Mouse (Mus musculus) lung, postnatal 25 days (tissue): ENCODE measurements around the gene Fhit.
A peak's percentile ranks its signal among the peaks of the same experiment; 100 is the strongest.

Experiments
- DNase-seq: peaks from one replicate; pipeline ENCODE4 v3.0.0; 2022; ENCODE audit warnings: low spot score

The Fhit gene

GRCm38 (mm10) chr14:9688664-9689257, 1473.1 kb downstream of the Fhit start:
- DNase-seq = no peak

- DNase-seq = no peak
Measured at GRCm38 (mm10) chr14:9684362-9684761, 1477.5 kb downstream of the Fhit start.

- DNase-seq = peak; percentile 1
Measured at GRCm38 (mm10) chr14:9672728-9673127, 1489.1 kb downstream of the Fhit start.

DNA sequence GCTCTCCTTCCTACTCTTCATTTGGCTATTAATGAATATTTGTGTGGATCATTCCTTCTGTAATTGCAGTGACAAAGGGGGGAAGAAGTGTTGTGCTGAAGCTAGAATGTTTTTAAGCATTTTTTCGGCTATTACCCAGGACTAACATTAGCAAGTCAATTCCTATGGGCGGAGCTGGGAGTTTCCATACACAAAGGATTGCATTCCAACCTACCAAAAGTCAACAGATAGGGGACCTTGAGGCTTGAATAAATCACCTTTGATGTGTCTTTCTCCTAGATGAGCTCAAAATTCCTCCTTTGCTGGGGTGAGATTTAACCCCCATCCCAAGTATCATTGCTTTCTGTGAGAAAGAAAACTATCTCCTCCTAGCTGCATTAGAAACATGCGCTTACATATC, 1490.1 kb downstream of the Fhit start:
- DNase-seq = no peak

- DNase-seq = no peak
Measured at GRCm38 (mm10) chr14:9669766-9670165, 1492.1 kb downstream of the Fhit start.

- no peak for DNase-seq
Measured at GRCm38 (mm10) chr14:9658445-9658844, 1503.4 kb downstream of the Fhit start.

GRCm38 (mm10) chr14:9651417-9651816, 1510.4 kb downstream of the Fhit start:
- DNase-seq = no peak

DNA sequence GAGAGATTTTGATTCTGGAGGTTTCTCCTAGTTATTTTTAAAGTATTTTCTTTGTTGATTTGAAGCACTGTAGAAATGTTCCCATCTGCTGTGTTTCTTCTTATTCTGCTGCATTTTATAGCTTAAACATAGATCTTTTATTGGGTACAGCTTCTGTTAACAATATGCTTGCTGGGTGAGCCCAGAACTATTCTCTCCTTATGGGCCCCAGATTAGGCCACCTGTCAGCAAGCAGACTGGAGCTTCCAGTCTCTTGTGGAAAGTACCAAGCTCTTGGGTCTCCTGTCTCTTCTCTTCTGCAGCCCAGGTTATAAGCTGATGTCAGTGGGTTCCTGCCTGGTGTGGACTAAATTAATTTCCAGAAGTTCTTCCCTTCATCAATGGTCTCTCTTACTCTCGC, 1513.4 kb downstream of the Fhit start:
- DNase-seq = no peak

- no peak for DNase-seq
Measured at GRCm38 (mm10) chr14:9646233-9646632, 1515.6 kb downstream of the Fhit start.

GRCm38 (mm10) chr14:9644216-9645166, 1517.3 kb downstream of the Fhit start:
- DNase-seq = no peak

GRCm38 (mm10) chr14:9643700-9644099, 1518.1 kb downstream of the Fhit start:
- DNase-seq = no peak

DNA sequence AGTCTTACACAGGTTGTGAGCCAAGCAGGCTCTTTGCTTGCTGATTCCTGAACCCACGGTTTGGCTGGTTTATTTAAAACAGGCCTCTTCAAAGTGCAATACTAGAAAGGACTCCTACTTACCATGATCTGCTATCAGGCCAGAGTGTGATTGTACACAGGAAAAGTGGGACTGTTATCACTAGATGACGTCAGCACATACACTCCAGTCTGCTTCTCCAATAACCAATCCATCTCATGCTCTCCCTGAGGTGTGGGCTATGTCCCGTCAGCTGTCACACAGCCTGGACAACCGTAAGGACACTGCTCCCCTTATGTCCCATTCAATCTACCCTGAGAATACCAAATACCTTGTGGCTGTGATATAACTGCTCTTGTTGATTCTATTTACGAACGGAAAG, 1519.2 kb downstream of the Fhit start:
- DNase-seq = no peak

GRCm38 (mm10) chr14:9642068-9642467, 1519.8 kb downstream of the Fhit start:
- no peak for DNase-seq

DNA sequence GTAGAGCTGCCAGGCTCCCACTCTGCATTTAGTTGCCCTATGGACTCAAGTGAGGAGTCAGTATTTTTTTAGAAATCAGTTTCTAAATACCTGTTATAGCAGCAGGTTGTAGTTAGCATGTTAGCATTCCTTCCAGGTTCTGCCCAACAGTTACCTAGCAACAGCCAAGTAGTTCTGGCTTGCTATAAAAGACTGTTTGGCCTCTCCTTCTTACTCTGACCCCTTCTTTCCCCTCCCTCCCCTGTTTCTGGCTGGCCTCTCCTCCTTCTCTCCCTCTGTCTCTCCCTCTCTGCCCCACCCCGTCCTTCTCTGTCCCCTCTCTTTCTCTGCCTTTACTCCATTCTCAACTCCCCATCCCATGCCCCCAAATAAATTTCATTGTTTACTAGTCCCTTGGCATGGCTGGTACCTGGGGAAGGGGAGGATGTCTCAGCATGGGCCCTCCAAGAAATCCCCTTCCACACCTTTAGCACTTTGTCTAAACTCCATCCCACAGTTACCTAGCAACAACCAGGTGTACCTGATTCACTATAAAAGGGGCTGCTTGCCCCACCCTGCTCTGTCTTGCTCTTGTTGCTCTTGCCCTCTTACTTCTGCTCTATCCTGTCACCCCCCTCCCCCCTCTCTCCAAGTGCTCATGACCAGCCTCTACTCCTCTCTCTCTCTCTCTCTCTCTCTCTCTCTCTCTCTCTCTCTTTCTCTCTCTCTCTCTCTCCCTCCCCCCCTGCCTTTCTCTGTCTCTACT, 1527.4 kb downstream of the Fhit start:
- DNase-seq = no peak

- DNase-seq = no peak
Measured at GRCm38 (mm10) chr14:9632537-9632936, 1529.3 kb downstream of the Fhit start.

GRCm38 (mm10) chr14:9623219-9624043, 1538.4 kb downstream of the Fhit start:
- no peak for DNase-seq

GRCm38 (mm10) chr14:9620902-9621540, 1540.8 kb downstream of the Fhit start:
- DNase-seq = no peak

DNA sequence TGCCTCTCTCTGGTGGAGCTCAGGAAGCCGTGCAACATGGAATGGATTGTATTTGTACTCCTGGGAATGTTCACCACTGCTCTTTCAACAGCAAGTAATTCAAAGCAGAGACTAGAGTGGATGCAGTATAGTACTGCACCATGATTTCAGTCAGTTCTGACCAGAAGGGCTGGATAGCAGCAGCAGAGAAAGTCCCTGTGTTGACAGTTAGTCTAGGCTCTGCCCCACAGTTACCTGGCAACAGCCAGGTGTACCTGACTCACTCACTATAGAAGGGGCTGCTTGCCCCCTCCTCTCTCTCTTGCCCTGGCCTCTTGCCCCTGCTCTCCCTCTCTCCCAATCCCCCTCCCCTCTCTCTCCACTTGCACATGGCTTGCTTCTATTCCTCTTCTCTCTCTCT, 1542.0 kb downstream of the Fhit start:
- DNase-seq = no peak

- DNase-seq = no peak
Measured at GRCm38 (mm10) chr14:9613126-9613525, 1548.7 kb downstream of the Fhit start.

DNA sequence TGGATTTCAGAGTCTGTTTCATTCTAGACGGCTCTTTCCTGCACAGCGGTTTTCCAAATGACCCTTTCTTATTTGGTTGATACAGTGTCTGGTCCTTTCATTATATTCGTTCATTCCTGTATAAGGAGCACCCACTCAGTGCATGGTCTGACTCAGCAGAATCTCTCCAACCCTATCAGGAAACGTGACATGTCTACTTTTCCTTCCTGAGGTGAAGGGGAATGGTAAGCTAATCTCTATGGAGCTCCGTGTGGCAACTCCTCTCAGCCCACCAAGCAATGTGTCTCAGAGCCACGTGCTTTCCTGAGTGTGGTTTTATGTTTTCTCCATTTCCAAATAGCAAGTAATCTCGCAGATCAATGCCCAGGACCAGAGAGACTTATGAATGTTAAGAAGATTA, 1552.7 kb downstream of the Fhit start:
- DNase-seq = no peak
